Mouse (Mus musculus) inflammation-experienced regulatory T-cells, adult 6 months (primary cell): ENCODE measurements around the gene Atp5s. TPM values are rescaled to one million over a fixed set of nuclear protein-coding genes. Genes with fewer than 3 reads are reported as not detected.

Experiments
- ATAC-seq: one replicate; pipeline ENCODE4 v1.8.0; 2017
- polyA plus RNA-seq, 3 experiments: library from polyadenylated mRNA; unstranded; fragments of 100-300 nt; shearing (Covaris generic); gene quantifications; one replicate each; pipeline ENCODE4 v1.2.1; 2017

The Atp5s gene
- polyA plus RNA-seq, 3 experiments from 2014 or later, result 12.0 to 17.0 (median 14.8) TPM

DNA sequence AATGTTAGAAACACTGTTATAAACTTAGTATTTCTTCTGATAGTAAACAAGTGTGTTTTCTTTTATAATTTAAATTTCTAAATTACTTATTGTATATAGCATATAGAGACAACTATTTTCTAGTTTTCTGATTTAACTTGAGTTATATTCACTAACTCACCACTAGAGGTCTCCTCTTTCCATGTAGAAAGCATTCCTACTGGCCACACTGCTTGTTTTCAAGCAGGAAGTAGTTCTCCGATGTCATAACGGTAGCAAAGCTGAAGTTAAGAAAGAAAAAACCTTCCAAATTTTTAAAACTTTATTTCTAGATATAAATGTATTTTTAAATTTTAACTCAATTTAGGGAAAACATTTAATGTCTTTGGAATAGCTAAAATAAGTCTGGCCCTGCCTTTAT lies 8.8 kb downstream of the Atp5s start:
- ATAC-seq, result peak; percentile 98

DNA sequence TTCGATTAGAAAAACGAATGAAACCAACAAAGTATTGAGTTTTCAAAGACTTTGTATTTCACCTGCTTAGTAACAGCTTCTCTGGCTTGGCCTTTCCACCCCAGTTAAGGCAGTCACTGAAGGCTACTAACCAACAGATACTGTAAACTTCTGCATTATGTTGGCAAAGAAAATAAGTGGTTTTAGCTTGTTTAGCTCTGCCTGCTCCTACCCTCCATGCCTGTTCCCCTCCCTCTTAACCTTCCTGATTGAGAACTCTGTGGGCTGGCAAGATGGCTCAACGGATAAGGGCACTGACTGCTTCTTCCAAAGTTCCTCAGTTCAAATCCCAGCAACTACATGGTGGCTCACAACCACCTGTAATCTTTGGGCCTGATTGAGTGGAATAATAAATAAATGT lies 9.2 kb downstream of the Atp5s start:
- ATAC-seq, result no peak

DNA sequence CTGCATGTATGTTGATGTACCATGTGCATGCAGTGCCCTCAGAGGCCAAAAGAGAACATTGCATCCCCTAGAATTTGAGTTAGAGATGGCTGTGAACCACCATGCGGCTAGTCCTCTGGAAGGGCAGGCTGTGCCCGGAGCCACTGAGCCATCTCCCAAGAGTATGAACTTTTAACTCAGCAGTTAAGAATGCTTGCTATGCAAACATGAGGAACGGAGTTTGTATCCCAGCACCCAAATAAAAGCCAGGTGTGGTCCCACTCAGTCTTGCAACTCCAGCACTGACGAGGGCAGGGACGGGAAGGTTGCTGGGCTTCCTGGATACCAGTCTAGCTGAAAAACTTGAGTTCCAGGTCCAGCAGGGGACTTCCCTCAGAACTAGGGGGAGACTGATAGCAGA lies 17.2 kb downstream of the Atp5s start:
- ATAC-seq, result no peak

DNA sequence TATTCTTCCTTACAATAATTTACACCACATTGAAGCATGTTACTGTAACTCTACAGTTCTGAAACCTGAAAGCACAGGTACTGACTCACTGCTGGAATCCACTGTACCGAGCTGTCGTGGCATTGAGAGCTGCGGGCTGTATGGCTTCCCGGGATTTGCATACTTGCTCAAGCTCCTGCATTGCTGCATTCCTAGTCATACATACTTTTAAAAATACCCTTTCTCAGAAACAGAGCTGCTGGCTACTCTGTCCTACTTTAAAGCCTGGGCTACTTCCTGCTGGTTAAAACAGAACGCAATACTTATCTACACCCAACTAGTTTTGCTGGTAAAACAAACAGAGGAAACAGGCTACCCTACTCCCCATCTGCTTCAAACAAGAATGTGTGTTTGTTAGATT lies 19.4 kb downstream of the Atp5s start:
- ATAC-seq, result no peak

DNA sequence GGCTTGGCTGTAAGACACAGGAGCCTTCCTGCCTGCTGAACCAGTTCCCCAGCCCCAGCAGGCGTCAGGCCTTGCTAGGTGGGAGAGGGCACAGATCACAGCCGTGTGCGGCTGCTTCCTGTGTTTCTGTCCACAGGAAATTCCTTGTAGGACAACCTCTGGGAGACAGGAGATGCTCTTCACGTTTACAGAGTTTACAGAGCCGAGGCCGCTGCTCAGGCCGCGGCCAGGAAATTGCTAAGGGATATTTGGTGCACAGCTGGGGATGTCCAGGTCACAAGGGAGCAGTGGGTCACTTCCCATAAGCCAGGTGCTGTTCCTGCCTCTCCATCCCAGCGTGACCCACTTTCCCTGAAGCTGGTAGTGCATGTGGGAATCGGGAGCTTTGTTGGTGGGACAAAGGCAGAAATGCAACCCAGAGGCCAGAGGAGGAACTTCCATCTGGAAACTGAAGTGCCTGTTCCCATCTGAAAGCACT lies 27.2 kb downstream of the Atp5s start:
- ATAC-seq, result no peak

DNA sequence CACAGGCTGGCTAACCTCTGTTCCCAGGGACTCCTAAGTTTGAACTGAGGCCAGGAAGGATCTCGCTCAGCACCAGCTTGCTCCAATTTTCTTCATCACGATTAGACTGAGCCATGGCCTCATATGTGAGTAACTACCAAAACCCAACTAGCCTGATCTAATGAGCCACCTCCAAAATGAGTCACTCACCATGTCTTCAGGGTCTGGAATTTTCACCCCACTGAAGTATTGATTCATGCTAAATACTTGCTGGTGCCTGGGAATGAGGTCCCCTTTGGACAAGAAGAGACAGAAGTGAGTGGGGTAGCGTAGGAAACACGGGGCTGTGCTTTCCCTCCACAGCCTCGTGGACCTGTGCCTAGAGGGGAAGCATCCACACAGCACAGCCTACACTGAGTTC lies 29.2 kb downstream of the Atp5s start:
- no peak for ATAC-seq

DNA sequence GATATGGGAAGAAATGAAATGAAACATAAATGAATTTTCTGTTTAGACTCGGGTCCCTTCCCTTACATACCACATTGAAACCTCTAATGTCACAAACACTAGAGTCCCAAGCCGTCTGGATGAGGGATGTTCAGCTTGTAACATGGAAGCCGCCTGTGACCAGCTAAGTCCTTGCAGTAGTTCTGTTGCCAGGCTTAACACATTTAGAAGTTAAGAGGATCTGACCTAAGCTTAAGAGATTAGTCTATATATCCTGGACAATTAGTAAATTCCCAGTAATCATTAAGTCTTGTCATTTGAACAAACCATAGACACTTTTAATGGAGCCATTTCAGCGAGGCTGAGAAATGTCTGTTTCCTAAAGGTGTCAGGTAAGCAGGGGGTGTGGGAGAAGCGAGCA lies 31.3 kb downstream of the Atp5s start:
- no peak for ATAC-seq

DNA sequence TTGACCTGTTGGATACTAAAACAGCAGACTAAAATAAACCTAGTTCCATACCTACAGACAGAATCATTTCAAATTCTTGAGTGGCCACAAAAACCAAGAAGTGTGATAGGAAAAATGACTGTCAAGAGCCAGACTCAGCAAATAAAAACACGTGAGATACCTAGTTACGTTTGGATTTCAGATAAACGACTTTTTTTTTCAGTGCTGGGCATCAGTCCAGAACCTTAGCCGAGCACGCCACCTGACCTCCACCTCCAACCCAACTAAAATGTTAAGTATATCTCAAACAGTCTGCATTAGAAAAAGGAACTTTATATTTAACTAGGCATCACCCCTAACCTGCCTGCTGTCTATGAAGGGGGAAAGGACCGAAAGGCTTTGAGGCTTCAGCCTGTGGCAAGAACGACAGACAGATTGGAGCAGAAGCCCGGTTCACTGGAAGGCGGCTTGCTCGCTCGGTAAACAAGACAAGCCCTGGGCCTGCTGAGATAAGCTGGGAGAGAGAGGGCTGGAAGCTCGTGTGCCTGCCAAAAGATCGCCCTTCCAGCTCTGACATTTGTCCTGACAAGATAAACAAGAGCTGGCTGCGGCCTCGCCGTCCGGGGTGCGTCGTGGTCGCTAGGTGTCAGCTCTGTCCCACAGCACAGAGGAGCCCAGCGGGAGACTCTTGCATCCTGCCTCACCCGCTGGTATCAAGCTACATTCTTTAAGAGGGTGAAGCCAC lies 32.8 kb downstream of the Atp5s start:
- peak; percentile 73 for ATAC-seq

DNA sequence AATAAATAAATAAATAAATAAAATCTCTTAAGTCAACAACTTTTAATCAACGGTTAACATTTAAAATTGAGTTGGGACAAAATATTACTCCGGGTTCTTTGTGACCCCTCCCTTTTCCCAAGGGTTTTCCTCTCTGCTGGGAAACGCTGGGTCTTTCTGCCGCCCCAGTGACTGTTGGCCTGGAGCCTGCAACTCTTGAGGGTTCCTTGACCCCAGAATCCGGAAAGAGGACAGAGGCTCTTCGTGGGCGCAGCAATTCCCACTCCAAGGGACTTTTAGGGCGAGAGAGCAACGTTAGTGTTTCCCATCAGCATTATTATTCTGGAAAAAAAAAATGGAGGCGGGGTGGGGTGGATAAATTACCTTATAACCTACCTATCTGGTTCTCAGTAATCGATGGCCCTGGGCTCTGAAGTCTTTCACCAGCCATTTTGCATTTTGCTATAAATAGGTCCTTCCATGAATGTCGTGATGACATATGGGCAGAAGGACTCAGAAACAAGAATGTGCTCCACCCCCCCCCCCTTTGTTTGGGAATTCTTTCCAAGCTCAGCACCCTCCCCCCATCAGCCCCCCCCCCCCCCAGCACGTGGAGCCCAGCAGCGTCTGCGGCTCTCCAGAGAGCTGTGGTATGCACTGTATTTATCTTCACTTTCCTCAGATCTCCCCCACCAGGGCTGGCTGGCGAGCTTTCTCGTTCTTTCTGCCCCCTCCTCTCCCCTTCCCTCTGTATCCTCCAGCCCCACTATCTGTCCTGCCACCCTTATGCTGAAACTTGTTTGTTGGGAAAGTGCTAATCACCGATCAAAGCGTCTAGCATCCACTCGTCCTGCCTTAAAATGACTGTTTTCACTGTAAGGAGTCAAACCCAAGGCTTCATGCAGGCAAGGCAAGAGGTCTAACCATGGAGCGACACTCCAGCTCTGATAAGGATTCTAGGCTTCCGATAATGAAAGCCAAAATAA lies 33.8 kb downstream of the Atp5s start:
- no peak for ATAC-seq

DNA sequence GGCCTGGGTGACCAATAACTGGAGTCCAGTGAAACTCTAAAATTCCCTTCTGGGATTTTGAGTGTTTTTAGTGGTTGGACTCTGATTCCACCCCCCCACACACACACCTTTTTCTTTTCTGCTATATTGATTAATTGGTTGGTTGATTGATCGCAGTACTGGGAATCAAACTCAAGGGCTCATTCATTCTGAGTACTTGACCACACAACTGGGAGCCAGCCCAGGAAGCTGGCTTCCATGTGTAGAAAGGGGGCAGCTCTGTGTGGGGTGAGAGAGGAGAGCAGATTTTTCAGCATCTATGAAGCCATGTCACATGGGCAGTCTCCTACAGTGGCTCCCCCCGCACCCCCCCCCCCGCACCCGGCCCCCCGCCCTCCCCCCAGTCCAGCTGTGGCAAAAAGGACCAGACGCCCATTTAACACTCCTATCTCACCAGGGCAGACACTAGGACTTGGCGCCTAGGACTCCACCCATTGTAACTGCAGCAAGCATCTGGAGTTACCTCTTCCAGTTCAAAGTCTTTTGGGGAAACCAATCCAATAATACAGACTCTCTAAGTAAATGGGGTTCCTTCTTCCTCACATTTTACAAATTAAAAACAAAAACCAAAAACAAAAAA lies 34.6 kb downstream of the Atp5s start:
- no peak for ATAC-seq

DNA sequence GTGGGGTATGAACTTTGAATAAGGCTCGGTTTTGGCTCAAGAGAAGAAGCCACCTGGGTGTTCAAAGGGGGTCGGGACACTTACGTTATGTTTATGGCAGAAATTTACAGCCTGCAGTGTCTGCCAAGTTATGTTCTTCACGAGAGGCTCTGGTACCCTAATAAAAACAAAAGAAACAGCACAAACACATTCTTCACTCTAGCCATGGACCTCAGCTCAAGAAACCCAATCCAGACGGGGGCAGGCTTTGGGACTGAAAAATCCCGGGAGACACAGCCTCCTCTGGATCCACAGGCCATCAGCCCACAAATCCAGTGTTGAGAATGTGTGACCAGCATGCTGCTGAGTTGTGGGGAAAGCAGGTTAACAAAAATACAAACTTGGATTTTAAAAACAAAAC lies 35.3 kb downstream of the Atp5s start:
- no peak for ATAC-seq

DNA sequence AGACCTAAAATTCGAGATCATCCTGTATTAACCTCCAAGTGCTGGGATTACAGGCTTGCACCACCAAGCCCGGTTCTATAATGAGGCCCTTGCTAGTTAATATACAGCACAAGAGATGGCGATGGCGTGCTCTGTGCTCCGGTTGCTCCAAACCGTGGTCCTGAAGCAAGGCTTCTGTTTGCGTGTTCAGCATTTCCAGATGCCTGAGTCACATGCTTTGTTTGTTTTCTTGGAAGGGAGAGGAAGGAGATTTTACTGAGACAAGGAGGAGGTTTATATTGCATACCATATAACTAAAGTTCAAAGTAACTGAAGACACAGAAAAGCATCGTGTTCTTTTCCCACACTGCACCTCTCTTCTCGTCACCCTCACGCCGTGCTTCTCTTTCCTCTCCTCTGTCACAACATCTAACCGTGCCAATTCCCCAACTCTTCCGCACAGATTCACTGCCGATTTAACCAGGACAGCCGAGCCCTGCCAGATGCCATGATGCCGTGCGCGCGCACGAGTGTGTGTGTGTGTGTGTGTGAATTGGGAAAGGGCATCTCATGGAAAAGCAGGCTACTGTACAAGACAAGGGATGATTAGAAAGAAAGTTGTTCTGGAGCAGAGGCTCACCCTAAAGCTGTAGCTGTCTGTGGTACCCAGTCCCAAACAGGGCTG lies 36.1 kb downstream of the Atp5s start:
- no peak for ATAC-seq

DNA sequence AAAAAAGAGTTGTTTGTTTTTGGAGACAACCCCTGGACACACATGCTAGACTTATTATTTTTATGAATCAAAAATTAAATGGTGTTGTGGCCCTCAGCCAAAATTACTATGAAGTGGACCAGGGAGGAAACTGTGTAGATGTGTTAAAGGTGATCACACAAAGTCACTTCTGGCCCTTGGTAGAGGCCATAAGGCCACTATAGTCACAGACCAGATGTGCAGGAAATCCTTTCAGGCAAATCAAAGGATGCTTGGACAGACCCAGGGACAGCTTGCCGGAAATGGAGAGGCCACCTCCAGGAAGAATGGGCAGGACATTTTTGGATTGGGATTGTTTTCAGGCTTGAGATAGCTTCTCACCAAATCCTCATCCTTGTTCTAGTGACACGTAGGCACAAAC lies 36.9 kb downstream of the Atp5s start:
- ATAC-seq, result no peak

DNA sequence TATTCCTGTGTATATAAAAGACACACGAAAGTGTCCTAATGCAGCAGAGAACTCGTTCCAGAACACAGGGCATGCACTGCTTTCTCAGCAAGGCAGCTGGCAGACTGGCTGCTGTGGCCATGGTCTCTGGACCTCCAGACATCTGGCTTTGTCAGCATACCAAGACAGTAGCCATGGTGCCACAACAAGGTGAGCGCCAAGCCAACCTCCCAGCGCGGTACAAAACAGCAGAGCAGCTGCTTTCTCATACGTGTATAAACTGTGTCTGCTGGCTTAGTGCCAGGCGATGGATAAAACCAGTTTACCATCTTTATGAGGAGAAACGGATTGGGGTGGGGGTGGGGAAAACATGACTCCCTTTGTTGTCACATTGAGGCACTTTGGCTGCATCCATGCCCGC lies 40.8 kb downstream of the Atp5s start:
- ATAC-seq, result no peak

DNA sequence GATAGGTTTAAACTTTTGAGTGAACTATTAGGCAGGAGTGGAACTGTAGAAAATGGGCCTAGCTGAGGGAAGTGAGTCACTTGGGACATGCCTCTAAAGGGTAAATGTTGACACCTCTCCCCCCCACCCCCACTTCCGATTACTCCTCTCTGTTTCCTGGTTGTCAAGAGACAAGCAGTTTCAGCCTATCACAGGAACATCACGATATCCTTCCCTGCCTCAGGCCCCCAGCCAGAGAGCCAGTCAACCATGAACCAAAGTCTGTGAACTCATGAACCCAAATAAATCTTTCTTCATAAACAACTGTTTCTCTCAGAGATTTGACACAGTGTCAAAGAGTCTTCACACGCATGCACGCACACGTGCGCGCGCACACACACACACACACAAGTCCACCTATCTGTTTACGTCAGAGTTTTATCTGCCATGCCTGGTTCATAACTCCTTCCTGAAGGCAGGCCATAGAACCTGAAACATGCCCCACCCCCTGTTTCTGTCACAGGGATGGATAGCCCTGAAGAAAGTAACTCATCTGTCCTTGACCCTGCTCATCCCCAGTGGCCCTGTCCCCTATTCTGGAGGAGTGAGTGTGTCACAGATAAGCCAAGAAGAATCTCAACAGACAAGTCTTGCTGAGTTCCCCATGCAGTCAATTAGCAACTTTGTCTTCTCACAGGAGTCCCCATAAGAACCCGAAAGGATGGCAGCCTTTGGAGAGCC lies 41.6 kb downstream of the Atp5s start:
- ATAC-seq, result no peak

DNA sequence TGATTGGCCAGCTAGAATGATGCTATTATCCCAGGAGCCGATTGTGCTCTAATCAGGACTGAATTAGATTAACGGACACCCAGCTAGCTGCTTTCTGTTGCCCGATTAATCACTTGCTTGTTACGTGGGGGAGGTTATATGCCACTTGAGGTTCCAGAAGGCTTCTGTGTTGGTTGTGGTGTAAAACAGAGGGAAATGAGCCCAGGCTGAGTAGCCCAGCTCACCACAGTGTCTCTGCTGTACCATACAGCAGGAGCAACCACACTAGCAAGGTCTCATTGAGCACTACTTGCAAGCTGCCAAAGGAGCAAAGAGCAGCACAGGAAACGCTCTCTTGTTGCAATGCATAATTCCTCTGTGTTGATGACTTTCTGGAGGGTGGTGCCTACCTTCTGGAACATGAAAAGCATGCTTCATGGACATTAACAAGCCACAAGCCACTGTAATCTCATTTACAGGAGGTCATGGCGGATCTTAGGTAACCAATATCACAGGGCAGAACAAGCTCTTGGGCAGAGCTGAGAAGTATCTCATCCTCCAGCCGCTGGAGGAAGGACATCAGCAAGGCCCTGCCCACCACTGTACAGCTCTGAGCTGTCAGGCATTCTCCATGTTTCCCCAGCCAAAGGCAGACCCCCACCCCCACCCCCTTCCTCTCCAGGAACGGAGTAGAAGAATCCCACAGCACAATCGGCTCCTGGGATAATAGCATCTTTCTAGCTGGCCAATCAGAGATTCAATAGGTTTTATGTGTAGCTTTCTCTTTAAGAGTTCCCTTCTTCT lies 42.9 kb downstream of the Atp5s start:
- ATAC-seq, result no peak

DNA sequence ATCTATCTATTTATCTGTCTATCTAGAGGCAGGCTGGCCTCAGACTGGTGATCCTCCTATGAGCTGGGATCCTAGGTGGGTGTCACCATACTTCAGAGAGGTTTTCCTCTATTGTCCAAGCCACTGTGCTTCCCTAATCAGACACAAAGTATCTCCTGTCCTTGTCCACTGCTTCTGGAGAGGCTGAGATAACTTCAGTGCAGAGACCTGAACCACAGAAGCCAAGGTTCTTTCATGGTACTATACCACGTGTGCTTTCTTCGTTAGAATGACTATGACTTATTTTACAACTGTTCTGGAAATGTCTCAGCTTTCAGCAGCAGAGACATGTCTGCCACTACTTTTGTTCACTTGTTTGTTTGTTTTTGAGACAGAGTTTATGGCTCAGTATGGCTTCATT lies 44.1 kb downstream of the Atp5s start:
- no peak for ATAC-seq

DNA sequence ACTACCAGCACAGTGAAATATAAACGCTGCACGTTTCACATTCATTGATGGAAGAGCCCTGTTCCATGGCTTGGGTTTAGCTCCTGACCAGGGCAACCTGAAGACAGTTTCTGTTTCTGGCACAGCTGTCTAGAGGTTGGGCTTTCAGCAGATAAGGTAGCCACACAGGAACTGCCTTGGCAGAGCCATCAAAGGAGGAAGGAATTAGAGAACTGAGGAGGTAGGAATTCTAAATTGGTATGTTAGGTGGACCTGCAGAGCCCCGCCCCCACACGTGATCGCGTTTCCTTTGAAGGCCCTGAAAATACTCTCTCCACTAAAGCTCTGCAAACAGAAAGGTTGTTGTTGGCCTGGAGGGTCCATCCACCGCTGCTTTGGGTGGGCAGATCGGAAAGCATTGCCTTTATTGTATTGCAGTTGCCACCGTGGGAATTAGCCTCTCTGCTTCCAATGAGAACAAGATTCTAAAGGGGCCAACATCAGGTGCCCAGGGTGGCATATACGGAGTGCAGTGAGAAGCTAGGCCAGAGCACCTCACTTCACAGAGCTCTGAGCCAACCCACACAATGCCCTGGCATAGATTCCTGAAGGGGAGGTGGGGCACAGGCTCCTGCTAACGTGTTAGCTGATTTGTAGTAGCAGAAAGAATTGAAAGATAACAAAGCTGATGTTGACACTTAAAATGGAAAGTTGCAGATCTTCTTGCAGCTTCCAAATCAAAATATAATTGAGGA lies 52.0 kb downstream of the Atp5s start:
- no peak for ATAC-seq

DNA sequence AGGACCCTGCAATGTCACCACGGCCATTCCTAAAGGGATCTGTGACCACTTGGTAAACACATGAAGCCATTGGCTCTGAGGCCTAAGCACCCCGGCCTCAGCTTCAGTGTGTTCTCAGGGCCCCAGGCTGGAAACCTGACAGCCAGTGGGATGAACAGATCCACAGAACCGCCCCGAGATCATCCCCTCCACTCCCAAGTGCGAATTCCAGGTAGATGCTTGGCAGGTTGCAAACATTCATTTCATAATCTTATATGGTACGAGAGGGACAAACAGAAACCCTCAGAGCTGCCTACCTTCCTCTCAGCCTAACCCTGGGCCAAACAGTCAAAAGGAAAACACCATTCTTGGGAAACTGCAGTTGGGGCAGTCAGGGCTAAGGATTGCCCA lies 52.6 kb downstream of the Atp5s start:
- no peak for ATAC-seq

DNA sequence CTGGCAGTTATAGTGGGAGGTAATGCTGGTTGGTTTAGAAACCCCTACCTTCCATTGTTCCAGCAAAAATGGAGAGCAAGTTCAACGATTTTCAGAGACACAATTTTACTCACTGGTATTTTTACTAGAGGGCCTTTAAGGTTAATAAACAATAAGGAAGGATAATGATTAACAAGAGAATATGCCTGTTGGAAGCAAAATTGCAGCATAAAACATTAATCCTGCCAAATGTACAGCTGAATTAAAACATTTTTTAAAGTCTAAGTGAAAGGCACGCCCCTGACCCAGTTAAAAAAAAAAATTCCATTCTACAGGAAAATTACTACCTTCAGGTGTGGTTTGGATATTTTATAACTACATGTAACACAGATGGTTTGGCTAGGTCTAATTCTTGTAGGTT lies 53.2 kb downstream of the Atp5s start:
- no peak for ATAC-seq

DNA sequence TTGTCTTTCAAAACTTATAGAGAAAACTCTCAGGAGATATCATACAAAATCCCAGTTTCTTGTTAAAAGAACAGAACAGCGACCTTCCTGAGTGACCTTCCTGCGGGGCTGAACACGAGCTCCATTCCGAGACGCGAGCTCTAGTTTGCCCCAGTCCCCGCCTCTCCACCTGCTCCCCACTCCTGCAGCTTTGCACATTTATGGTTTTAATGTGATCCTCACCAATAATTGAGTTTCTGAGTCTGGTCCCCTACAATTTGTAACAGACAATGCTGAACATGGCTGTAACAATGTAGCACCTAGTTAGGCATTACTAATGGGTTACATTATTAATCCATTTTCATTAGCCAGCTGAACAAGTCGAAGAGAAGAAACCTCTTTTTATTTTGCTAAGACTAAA lies 56.7 kb downstream of the Atp5s start:
- ATAC-seq, result no peak
